In the genomic region with DNA sequence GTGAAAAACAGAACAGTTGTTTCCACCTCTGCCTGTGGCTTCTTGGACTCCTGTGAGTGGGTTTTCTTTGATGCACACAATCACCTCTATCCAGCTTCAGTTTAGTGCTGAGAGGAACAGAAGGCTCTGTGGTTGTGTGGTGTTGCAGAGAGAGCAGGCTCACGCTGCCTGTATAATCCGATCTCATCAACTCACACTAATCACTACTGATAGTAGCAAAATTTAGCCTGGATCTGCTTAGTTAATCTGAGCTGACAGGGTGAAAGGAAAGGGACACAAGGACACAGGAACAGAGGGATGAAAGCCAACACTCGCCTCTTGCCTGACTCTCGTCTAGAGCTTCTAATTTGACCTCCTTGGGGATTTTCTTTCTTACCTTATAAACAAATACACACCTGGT, we compare ENCODE assay signal across 23 mouse cellular contexts.
DNase-seq lines count a peak whose midpoint lies in the region; ATAC-seq and TF ChIP-seq lines count a peak whose summit lies in the region.
"Had no signal": no experiment of that assay in that cellular context is flagged by ENCODE, and none has a peak within 500 bp of the region (broad histone marks: within the 10 kb centered on the region; RNA-seq: fewer than 3 reads in every experiment).

No protein-coding gene starts in this region.

- H3K27me3 ChIP-seq in midbrain, embryonic 16.5 days (ENCODE audit: control insufficient read depth, insufficient read depth, low read depth, low read length), result no peaks in the 10 kb centered on the region
- H3K27me3 ChIP-seq: CH12.LX; embryonic facial prominence, embryonic 13.5 days; liver, embryonic 12.5 days had no signal

- ATAC-seq in midbrain, embryonic 16.5 days, result peak; percentile 60
- ATAC-seq: inflammation-experienced regulatory T-cells, adult 6 months; liver, embryonic 12.5 days had no signal

- WGBS in midbrain, embryonic 16.5 days, result 32% methylated on average over 4 of the region's 4 CpGs

- peak; percentile 11 to 31 for DNase-seq in frontal cortex, adult 2 months (ENCODE audit: extremely low spot score in 1 of 2, low spot score in 1 of 2)
- no peak for DNase-seq in frontal cortex, postnatal 10 days (ENCODE audit: low spot score in 2 of 2)
- DNase-seq in layer of hippocampus, adult 2 months (ENCODE audit: low spot score in 2 of 2), result no peak
- DNase-seq in layer of hippocampus, adult 8-10 months (ENCODE audit: low spot score in 2 of 2), result no peak
- peak; percentile 47 for DNase-seq in brain, adult 2 months (ENCODE audit: low read depth, low spot score)
- no peak for DNase-seq in T-cell, adult 2 months (ENCODE audit: low spot score)
- DNase-seq in gastrocnemius, adult 8-10 months (ENCODE audit: low spot score in 2 of 2), result no peak
- DNase-seq: adrenal gland, postnatal 36 days; cerebellum, adult 2 months; gastrocnemius, postnatal 36 days; heart, postnatal 36 days; kidney, adult 8-10 months; kidney, postnatal 25 days; layer of hippocampus, adult 9-11 months; lung, adult 2 months; thymus, postnatal 25 days had no signal

- H3K9me3 ChIP-seq in midbrain, embryonic 16.5 days (replicated peaks; ENCODE audit: control insufficient read depth, low read length, poor library complexity, severe bottlenecking), result no peaks in the 10 kb centered on the region
- H3K9me3 ChIP-seq: embryonic facial prominence, embryonic 13.5 days; forebrain, embryonic 10.5 days; liver, embryonic 12.5 days had no signal

- no peak overlapping the region for H3K4me2 ChIP-seq in midbrain, embryonic 16.5 days (ENCODE audit: low read length)
- H3K4me2 ChIP-seq: embryonic facial prominence, embryonic 13.5 days; liver, embryonic 12.5 days had no signal

- no peaks in the 10 kb centered on the region for H3K36me3 ChIP-seq in midbrain, embryonic 16.5 days (ENCODE audit: control insufficient read depth, insufficient read depth, low read length)
- H3K36me3 ChIP-seq: embryonic facial prominence, embryonic 13.5 days; forebrain, embryonic 10.5 days; liver, embryonic 12.5 days had no signal

- peak overlapping the region; percentile 86 for H3K27ac ChIP-seq in layer of hippocampus, adult 2 months
- H3K27ac ChIP-seq in midbrain, embryonic 16.5 days (ENCODE audit: low read length), result 0 out of 2 replicates have a peak overlapping the region, but pooled peaks have one; percentile 5
- H3K27ac ChIP-seq: embryonic facial prominence, embryonic 13.5 days; forebrain, embryonic 10.5 days; liver, embryonic 12.5 days had no signal

- no peak overlapping the region for H3K4me3 ChIP-seq in layer of hippocampus, adult 2 months
- H3K4me3 ChIP-seq in midbrain, embryonic 16.5 days (ENCODE audit: low read depth, low read length), result no peak overlapping the region
- H3K4me3 ChIP-seq: embryonic facial prominence, embryonic 13.5 days; forebrain, embryonic 10.5 days; liver, embryonic 12.5 days; myocyte had no signal

- H3K4me1 ChIP-seq in midbrain, embryonic 16.5 days (ENCODE audit: control insufficient read depth, insufficient read depth, low read length), result peaks cover 9% of the 10 kb centered on the region; the same call in 1 of the 2 replicates
- H3K4me1 ChIP-seq: liver, embryonic 12.5 days had no signal

- TF ChIP-seq CTCF in layer of hippocampus, adult 2 months (conservative IDR thresholded peaks at IDR 0.05), result no peak

- no peak overlapping the region for H3K9ac ChIP-seq in midbrain, embryonic 16.5 days (ENCODE audit: low read depth, low read length)
- H3K9ac ChIP-seq: embryonic facial prominence, embryonic 13.5 days; liver, embryonic 12.5 days had no signal

Comparison
In these comparisons a context has a peak if more than half of its experiments do, and no peak if none do; other contexts are left out.
1. DNase-seq: peak in frontal cortex, adult 2 months (2 of 2) and brain, adult 2 months (single experiment); none in frontal cortex, postnatal 10 days (0 of 2), layer of hippocampus, adult 2 months (0 of 2), layer of hippocampus, adult 8-10 months (0 of 2), T-cell, adult 2 months (single experiment) and gastrocnemius, adult 8-10 months (0 of 2).